Mouse (Mus musculus): ENCODE results near the gene Ankdd1b.

Gene Ankdd1b

GRCm38 (mm10) chr13:96462644-96463043 is 8.4 kb downstream of the Ankdd1b start:
- in situ Hi-C loops (cut with MboI; ENCODE audit: low pct_unique_long_range_greater_than_20kb in 1 of 2, low sequenced_read_pairs in 2 of 2, unreplicated experiment in 1 of 2) = no loop called here

GRCm38 (mm10) chr13:96458606-96459005 is 12.4 kb downstream of the Ankdd1b start:
- in situ Hi-C loops (cut with MboI; ENCODE audit: low pct_unique_long_range_greater_than_20kb in 1 of 2, low sequenced_read_pairs in 2 of 2, unreplicated experiment in 1 of 2) = no loop called here

DNA sequence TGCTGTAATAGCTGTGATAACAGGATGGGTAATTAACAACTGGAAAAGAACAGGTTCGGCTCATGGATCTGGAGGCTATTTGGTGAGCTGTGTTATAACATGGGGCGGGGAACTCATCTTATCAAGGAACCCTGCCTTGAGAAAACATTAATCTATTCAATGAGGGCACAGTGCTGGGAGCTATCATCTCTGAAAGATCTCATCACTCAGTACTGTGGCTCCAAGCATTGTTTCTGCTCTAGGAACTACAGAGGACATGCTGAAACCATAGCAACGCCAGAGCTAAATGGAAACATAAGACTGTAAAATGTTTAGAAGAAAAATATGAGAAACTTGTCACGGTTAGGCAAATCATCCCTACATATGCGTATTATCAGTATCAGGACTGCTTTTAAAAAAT is 13.0 kb downstream of the Ankdd1b start:
- in situ Hi-C loops (cut with MboI; ENCODE audit: low pct_unique_long_range_greater_than_20kb in 1 of 2, low sequenced_read_pairs in 2 of 2, unreplicated experiment in 1 of 2) = no loop called here

DNA sequence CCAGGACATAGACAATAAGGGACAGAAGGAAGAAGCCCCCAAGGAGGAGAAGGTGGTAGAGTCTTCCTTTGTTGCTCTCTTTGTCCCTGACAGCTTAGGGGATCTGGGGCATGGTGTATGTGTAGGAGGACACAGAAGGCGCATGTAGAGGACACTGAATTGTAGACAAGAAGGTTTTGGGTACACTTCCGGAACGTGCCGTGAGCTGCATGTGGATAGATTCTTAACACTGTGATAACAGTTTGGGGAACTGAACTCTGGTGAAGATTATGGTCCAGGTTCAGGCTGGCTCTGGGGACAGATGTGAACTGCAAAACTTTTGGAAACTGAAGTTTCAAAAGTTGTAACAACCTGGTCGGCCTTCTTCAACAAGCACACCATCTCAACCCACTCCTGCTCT is 13.4 kb downstream of the Ankdd1b start:
- in situ Hi-C loops (cut with MboI; ENCODE audit: low pct_unique_long_range_greater_than_20kb in 1 of 2, low sequenced_read_pairs in 2 of 2, unreplicated experiment in 1 of 2) = no loop called here

GRCm38 (mm10) chr13:96454288-96454687 is 16.7 kb downstream of the Ankdd1b start:
- in situ Hi-C loops (cut with MboI; ENCODE audit: low pct_unique_long_range_greater_than_20kb in 1 of 2, low sequenced_read_pairs in 2 of 2, unreplicated experiment in 1 of 2) = no loop called here

DNA sequence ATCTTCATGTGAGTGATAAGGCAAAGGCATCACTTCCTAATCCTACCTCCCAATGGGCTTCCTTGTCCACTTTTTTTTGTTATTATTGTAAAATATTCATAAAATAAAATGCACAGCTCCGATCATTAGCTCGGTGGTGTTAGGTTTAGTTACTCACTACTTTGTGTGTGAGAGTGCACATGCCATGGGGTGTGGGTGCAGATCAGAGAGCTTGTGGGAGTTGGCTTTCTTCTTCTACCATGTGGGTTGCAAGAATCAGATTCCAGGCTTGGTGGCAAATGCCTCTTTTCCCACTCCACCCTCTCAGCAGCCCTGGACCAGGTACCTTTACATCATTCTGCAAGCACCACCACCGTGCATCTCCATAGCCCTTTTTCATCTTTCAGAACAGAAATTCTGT is 18.4 kb downstream of the Ankdd1b start:
- in situ Hi-C loops (cut with MboI; ENCODE audit: low pct_unique_long_range_greater_than_20kb in 1 of 2, low sequenced_read_pairs in 2 of 2, unreplicated experiment in 1 of 2) = no loop called here

DNA sequence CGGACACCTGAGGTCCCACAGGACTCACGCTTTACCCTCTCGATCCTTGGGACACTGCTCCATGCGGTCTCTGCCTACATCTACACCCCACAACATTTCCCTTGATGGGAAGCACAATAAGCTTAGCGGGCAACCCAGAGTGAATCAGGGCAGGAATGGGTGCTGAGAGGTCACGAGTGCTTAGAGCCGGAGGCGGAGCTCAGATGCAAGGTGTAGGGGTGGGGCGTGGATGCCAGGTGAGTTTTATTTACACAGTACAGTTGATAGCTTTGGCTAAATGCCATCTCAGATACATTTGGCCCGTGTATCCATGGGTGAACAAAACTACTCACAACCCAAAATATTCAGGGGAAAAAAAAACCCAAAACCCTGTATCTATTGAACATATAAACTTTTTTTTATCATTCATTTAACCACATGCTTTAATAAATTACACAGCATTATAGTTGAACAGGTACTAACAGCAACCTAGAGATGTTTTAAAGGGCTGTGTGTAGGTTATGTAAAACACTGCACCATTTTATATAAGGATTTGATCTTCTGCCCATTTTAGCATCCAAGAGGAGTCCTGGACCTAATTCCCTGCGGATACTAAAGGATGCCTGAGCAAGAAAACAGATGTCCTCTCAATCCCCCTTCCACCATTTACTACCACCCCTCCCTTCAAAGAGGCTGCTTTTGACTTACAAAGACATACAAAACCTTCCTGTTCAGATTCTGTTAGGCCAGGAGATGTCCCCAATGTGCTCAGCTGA is 19.4 kb downstream of the Ankdd1b start:
- in situ Hi-C loops (cut with MboI; ENCODE audit: low pct_unique_long_range_greater_than_20kb in 1 of 2, low sequenced_read_pairs in 2 of 2, unreplicated experiment in 1 of 2) = no loop called here

DNA sequence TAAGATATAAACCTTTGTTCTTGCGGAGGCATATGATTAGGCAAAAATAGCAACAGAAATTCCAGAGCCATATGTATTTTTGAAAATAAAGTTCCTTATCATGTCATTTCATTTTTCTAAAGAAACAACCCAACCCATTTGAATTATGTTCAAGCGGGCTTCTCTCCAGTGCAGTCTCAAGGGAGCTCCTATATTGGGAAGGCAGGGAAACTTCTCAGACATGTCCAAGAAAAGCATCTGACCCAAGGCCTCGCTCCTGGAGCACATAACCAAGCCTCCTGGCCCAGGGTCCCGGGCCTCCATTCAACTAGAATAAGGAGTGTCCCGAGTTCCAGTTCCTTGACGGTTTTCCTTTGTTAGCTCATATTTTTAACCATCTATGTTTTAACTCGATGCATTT is 20.1 kb downstream of the Ankdd1b start:
- in situ Hi-C loops (cut with MboI; ENCODE audit: low pct_unique_long_range_greater_than_20kb in 1 of 2, low sequenced_read_pairs in 2 of 2, unreplicated experiment in 1 of 2) = no loop called here

DNA sequence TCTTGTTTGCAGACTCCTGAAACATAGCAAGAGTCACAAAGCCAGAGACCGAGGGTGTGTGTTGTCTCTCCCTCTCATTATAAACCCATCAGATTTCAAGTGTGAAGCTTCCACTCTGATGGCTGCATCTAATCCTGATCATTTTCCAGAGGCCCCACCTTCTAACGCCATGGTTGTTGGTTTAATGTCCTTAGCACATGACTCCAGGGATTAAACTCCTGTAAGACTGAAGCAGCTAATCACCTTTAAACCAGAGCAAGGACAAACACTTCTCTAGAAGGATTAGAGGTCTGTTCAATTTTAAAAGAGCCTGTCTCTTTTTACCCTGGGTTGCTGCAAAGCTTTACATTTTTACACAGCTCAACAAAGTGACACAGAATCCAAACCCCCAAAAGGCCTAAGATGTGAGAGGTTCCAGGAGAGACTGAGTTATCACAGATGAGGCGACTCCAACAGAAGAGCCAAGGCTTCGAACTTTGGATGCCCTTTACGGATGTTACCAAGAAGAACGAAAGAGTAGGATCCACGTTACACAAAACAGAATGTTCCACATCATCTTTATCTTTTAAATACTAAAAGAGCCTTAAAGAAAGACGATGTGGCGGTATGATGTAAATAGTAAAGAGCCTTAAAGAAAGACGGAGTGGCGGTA is 20.7 kb downstream of the Ankdd1b start:
- in situ Hi-C loops (cut with MboI; ENCODE audit: low pct_unique_long_range_greater_than_20kb in 1 of 2, low sequenced_read_pairs in 2 of 2, unreplicated experiment in 1 of 2) = no loop called here

- in situ Hi-C loops (cut with MboI; ENCODE audit: low pct_unique_long_range_greater_than_20kb in 1 of 2, low sequenced_read_pairs in 2 of 2, unreplicated experiment in 1 of 2) = loop anchor here (25.0 kb wide), 2 partner anchors 347 to 428 kb away; no protein-coding TSS in a partner anchor
Observed at GRCm38 (mm10) chr13:96440436-96440835, 30.6 kb downstream of the Ankdd1b start.

DNA sequence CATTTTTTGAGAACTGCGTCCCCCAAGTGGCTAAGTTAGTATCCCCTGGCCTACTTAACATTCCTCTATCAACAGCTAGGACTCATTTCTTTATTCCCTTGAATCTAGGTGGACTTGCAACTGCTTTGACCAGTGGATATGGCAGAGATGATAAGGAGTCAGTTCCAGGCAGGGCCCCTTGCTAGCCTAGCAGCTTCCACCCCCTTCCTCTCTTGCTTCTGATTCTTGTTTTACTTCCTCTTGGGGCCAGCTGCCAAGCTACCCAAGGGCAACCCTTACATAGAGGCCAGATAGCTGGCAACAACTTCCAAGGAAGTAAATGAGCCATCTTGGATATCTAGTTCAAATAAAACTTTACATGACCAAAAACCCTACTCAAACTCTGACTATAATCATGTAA is 34.1 kb downstream of the Ankdd1b start:
- in situ Hi-C loops (cut with MboI; ENCODE audit: low pct_unique_long_range_greater_than_20kb in 1 of 2, low sequenced_read_pairs in 2 of 2, unreplicated experiment in 1 of 2) = loop anchor here (25.0 kb wide), 2 partner anchors 350 to 425 kb away; no protein-coding TSS in a partner anchor

DNA sequence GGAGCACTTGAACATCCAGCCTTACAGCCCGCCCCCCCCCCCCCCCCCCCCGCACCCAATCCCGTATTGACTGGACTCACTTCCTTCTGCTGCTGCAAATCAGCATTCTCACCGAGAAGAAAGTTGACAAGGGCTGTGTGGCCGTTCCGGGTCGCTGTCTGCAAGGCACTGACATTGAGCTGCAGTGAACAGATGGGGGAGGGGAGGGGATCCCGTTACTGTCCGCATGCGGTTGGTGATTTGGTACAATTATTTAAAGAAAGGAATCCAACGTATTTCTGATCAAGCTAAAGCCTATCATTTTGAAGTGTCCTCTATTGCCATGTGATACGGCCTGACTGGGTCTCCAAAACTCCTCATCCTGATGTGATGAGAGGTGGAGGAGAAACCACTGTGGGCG is 35.2 kb downstream of the Ankdd1b start:
- in situ Hi-C loops (cut with MboI; ENCODE audit: low pct_unique_long_range_greater_than_20kb in 1 of 2, low sequenced_read_pairs in 2 of 2, unreplicated experiment in 1 of 2) = loop anchor here (25.0 kb wide), 2 partner anchors 352 to 423 kb away; no protein-coding TSS in a partner anchor

- in situ Hi-C loops (cut with MboI; ENCODE audit: low pct_unique_long_range_greater_than_20kb in 1 of 2, low sequenced_read_pairs in 2 of 2, unreplicated experiment in 1 of 2) = loop anchor here (25.0 kb wide), 2 partner anchors 352 to 423 kb away; no protein-coding TSS in a partner anchor
Observed at GRCm38 (mm10) chr13:96434899-96435331, 36.1 kb downstream of the Ankdd1b start.

DNA sequence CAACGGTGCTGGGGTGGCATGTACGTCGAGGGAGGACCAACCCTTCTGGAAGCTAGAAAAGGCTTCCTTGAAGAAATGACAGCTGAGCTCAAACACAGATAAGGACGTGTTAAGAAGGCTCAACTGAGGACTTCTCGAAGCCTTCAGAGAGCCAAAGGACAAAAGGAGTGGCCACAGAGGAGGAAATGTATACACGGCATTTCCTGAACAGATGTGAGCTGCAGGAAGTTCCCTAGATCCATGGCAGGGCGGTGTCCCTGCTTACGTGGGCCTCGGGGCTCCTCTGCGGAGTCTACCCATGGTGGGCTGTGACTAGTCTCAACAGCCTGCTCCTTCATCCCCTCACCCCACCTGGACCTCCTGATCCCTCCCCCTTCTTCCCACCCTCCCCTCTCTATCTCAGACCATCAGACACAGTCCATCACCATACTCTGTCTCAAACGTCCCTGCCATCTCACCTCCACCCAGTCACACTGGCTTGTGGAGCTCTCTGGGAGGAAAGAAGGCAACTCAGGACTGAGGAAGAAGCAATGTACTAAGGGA is 37.3 kb downstream of the Ankdd1b start:
- in situ Hi-C loops (cut with MboI; ENCODE audit: low pct_unique_long_range_greater_than_20kb in 1 of 2, low sequenced_read_pairs in 2 of 2, unreplicated experiment in 1 of 2) = loop anchor here (25.0 kb wide), 2 partner anchors 354 to 421 kb away; no protein-coding TSS in a partner anchor

- in situ Hi-C loops (cut with MboI; ENCODE audit: low pct_unique_long_range_greater_than_20kb in 1 of 2, low sequenced_read_pairs in 2 of 2, unreplicated experiment in 1 of 2) = loop anchor here (25.0 kb wide), 2 partner anchors 354 to 421 kb away; no protein-coding TSS in a partner anchor
Observed at GRCm38 (mm10) chr13:96433041-96433440, 38.0 kb downstream of the Ankdd1b start.

GRCm38 (mm10) chr13:96432376-96432811 is 38.6 kb downstream of the Ankdd1b start:
- in situ Hi-C loops (cut with MboI; ENCODE audit: low pct_unique_long_range_greater_than_20kb in 1 of 2, low sequenced_read_pairs in 2 of 2, unreplicated experiment in 1 of 2) = loop anchor here (25.0 kb wide), 2 partner anchors 355 to 420 kb away; no protein-coding TSS in a partner anchor

- in situ Hi-C loops (cut with MboI; ENCODE audit: low pct_unique_long_range_greater_than_20kb in 1 of 2, low sequenced_read_pairs in 2 of 2, unreplicated experiment in 1 of 2) = loop anchor here (25.0 kb wide), 2 partner anchors 356 to 419 kb away; no protein-coding TSS in a partner anchor
Observed at GRCm38 (mm10) chr13:96431595-96432156, 39.3 kb downstream of the Ankdd1b start.

GRCm38 (mm10) chr13:96428531-96428930 is 42.5 kb downstream of the Ankdd1b start:
- in situ Hi-C loops (cut with MboI; ENCODE audit: low pct_unique_long_range_greater_than_20kb in 1 of 2, low sequenced_read_pairs in 2 of 2, unreplicated experiment in 1 of 2) = loop anchor here (10.0 to 25.0 kb wide), 3 partner anchors 166 to 416 kb away; no protein-coding TSS in a partner anchor

GRCm38 (mm10) chr13:96426044-96426443 is 45.0 kb downstream of the Ankdd1b start:
- in situ Hi-C loops (cut with MboI; ENCODE audit: low pct_unique_long_range_greater_than_20kb in 1 of 2, low sequenced_read_pairs in 2 of 2, unreplicated experiment in 1 of 2) = loop anchor here (10.0 to 25.0 kb wide), 3 partner anchors 169 to 414 kb away; no protein-coding TSS in a partner anchor

Measured in mouse embryonic stem cell (cell line).